Mouse (Mus musculus) liver, embryonic 14.5 days (tissue): ENCODE measurements around the gene Pgpep1l. TPM values are rescaled to one million over a fixed set of nuclear protein-coding genes. Genes with fewer than 3 reads are reported as not detected.

Experiments
- ATAC-seq: fragments of 200-750 bp; cut with Nextera tagmentation; 2 replicates; pipeline ENCODE4 v1.8.0; 2017; ENCODE audit warnings: moderate number of reproducible peaks, mild to moderate bottlenecking, moderate library complexity; ENCODE audit not compliant: insufficient read depth
- DNase-seq, 3 experiments: peaks; one replicate each; pipeline ENCODE4 v3.0.0-alpha.2; 2012 to 2013; ENCODE audit warnings: low read depth in 3 of 3, low spot score in 3 of 3
- H3K27ac ChIP-seq: fragments of 300-500 bp; sonication (generic); 2 replicates; pipeline ENCODE4 v1.5.1; 2014; ENCODE audit warnings: moderate library complexity, mild to moderate bottlenecking, control low read depth, inconsistent platforms
- H3K27me3 ChIP-seq: fragments of 300-500 bp; sonication (generic); 2 replicates; pipeline ENCODE4 v1.6.1; 2014; ENCODE audit warnings: mild to moderate bottlenecking, low read length, moderate library complexity; ENCODE audit not compliant: control insufficient read depth, insufficient read depth
- H3K36me3 ChIP-seq: fragments of 300-500 bp; sonication (generic); replicated peaks from 2 replicates; pipeline ENCODE4 v1.6.1; 2014; ENCODE audit warnings: low read depth; ENCODE audit not compliant: control insufficient read depth, insufficient read depth
- H3K4me1 ChIP-seq, 2 experiments: fragments of 200-500 bp in 1 of 2; fragments of 300-500 bp in 1 of 2; sonication (generic) in 1 of 2; replicated peaks; 2 replicates each; pipeline ENCODE4 v1.6.1; 2012 to 2014; ENCODE audit warnings: antibody characterized with exemption in 1 of 2, inconsistent platforms in 1 of 2, low read length in 1 of 2; ENCODE audit not compliant: control insufficient read depth in 2 of 2, insufficient read depth in 2 of 2
- H3K4me2 ChIP-seq: fragments of 300-500 bp; sonication (generic); 2 replicates; pipeline ENCODE4 v1.6.1; 2014; ENCODE audit warnings: low read depth, mild to moderate bottlenecking, control low read depth, moderate library complexity
- H3K4me3 ChIP-seq, 2 experiments: fragments of 200-500 bp in 1 of 2; fragments of 300-500 bp in 1 of 2; sonication (generic) in 1 of 2; 2 replicates each; pipeline ENCODE4 v1.5.1; 2012 to 2014; ENCODE audit warnings: low read depth in 2 of 2, low read length in 2 of 2, mild to moderate bottlenecking in 2 of 2, control low read depth in 1 of 2, inconsistent platforms in 1 of 2, moderate library complexity in 1 of 2; ENCODE audit not compliant: insufficient read depth in 1 of 2
- H3K9ac ChIP-seq: fragments of 300-500 bp; sonication (generic); replicated peaks from 2 replicates; pipeline ENCODE4 v1.6.1; 2014; ENCODE audit warnings: mild to moderate bottlenecking, control low read depth, moderate library complexity
- H3K9me3 ChIP-seq: fragments of 300-500 bp; sonication (generic); 2 replicates; pipeline ENCODE4 v1.6.1; 2016; ENCODE audit warnings: low read length, mixed read lengths; ENCODE audit not compliant: control insufficient read depth
- CTCF ChIP-seq: IDR thresholded peaks from 2 replicates; pipeline ENCODE4 v1.5.1; 2016; ENCODE audit warnings: antibody characterized with exemption, low read depth, control low read depth
- EP300 ChIP-seq: IDR thresholded peaks from 2 replicates; pipeline ENCODE4 v1.6.1; 2016; ENCODE audit warnings: antibody characterized with exemption, low read depth
- WGBS: fragments of 180-500 bp; shearing (Covaris S2); extraction: QIAGEN DNeasy Blood & Tissue Kit; methylation state at CpG from one replicate; pipeline ENCODE4 v1.1.7; 2014; ENCODE audit not compliant: insufficient replicate concordance; 5-methylcytosine and 5-hydroxymethylcytosine counted together
- polyA plus RNA-seq, 2 experiments: library from polyadenylated mRNA; depleted of rRNA in 1 of 2; stranded (reverse) in 1 of 2; unstranded in 1 of 2; fragments of >200 nt; fragmentation: Nextera tagmentation in 1 of 2; extraction: Ambion mirVana in 1 of 2; gene quantifications; 2 replicates each; pipeline versions ENCODE4 v1.2.1 to v1.2.3; 2012 to 2014

The Pgpep1l gene
- polyA plus RNA-seq, 2 experiments: not detected

- Histone ChIP-seq H3K9me3 (no peaks in the 10 kb centered on the region), H3K4me1 (peaks cover 0 to 10% of the 10 kb centered on the region in 2 experiments; a peak in 2 of 4 replicates), H3K4me2 (no peak overlapping the region), H3K9ac (no peak overlapping the region), H3K27ac (no peak overlapping the region), H3K27me3 (no peaks in the 10 kb centered on the region), H3K36me3 (no peaks in the 10 kb centered on the region), H3K4me3 (no peak overlapping the region)
- DNase-seq: no peak
- 44% methylated on average over 22 of the region's 22 CpGs for WGBS
- ATAC-seq: no peak
- TF ChIP-seq CTCF: no peak
- no peak for TF ChIP-seq EP300
Measured at GRCm38 (mm10) chr7:68282304-68283132, 18.5 kb upstream of the Pgpep1l start.

- Histone ChIP-seq H3K27ac (no peak overlapping the region), H3K4me3 (no peak overlapping the region), H3K36me3 (no peaks in the 10 kb centered on the region), H3K27me3 (no peaks in the 10 kb centered on the region), H3K4me1 (peaks cover 0 to 9% of the 10 kb centered on the region in 2 experiments; a peak in 2 of 4 replicates), H3K4me2 (no peak overlapping the region), H3K9ac (no peak overlapping the region), H3K9me3 (no peaks in the 10 kb centered on the region)
- 56% methylated on average over 5 of the region's 5 CpGs for WGBS
- TF ChIP-seq CTCF: no peak
- no peak for TF ChIP-seq EP300
- no peak for ATAC-seq
- no peak for DNase-seq
Measured at GRCm38 (mm10) chr7:68281341-68281740, 17.3 kb upstream of the Pgpep1l start.

GRCm38 (mm10) chr7:68280352-68280869 is 16.4 kb upstream of the Pgpep1l start:
- 74% methylated on average over 19 of the region's 19 CpGs for WGBS
- ATAC-seq: no peak
- no peak for DNase-seq
- no peaks in the 10 kb centered on the region for H3K36me3 ChIP-seq
- TF ChIP-seq EP300: no peak
- H3K4me1 ChIP-seq: peaks cover 0 to 3% of the 10 kb centered on the region in 2 experiments; a peak in 2 of 4 replicates
- H3K27me3 ChIP-seq: no peaks in the 10 kb centered on the region
- no peak overlapping the region for H3K4me3 ChIP-seq
- no peak overlapping the region for H3K4me2 ChIP-seq
- H3K27ac ChIP-seq: no peak overlapping the region
- H3K9ac ChIP-seq: no peak overlapping the region
- H3K9me3 ChIP-seq: no peaks in the 10 kb centered on the region

GRCm38 (mm10) chr7:68279481-68279880 is 15.4 kb upstream of the Pgpep1l start:
- ATAC-seq (no peak), DNase-seq (no peak)
- Histone ChIP-seq H3K4me3 (no peak overlapping the region), H3K9me3 (no peaks in the 10 kb centered on the region), H3K36me3 (no peaks in the 10 kb centered on the region), H3K9ac (no peak overlapping the region), H3K4me2 (no peak overlapping the region), H3K27ac (no peak overlapping the region), H3K27me3 (no peaks in the 10 kb centered on the region), H3K4me1 (peaks cover 0 to 3% of the 10 kb centered on the region in 2 experiments; a peak in 1 of 4 replicates)
- TF ChIP-seq EP300 (no peak), CTCF (no peak)
- 66% methylated on average over 7 of the region's 7 CpGs for WGBS

- 61% methylated on average over 6 of the region's 6 CpGs for WGBS
- no peak overlapping the region for H3K9ac ChIP-seq
Measured at GRCm38 (mm10) chr7:68278908-68279307, 14.9 kb upstream of the Pgpep1l start.

More at GRCm38 (mm10) chr7:68278908-68279307, 14.9 kb upstream of the Pgpep1l start:
- Histone ChIP-seq H3K36me3 (no peaks in the 10 kb centered on the region), H3K27me3 (no peaks in the 10 kb centered on the region), H3K4me3 (no peak overlapping the region), H3K4me2 (no peak overlapping the region), H3K9me3 (no peaks in the 10 kb centered on the region), H3K27ac (no peak overlapping the region), H3K4me1 (peaks cover 0 to 3% of the 10 kb centered on the region in 2 experiments; a peak in 1 of 4 replicates)
- TF ChIP-seq EP300 (no peak), CTCF (no peak)
- ATAC-seq: no peak
- no peak for DNase-seq
